Mouse (Mus musculus) left cerebral cortex, adult 8-10 months (tissue): ENCODE data around the gene Pigg. TPM values are rescaled to one million over a fixed set of nuclear protein-coding genes. Genes with fewer than 3 reads are reported as not detected.

Source experiments
- total RNA-seq, 4 experiments: library from RNA; stranded (reverse); gene quantifications; 2 replicates each; pipeline ENCODE4 v1.2.4; 2022

Pigg gene
- total RNA-seq, 4 experiments from 2014 or later, result 11.1 to 11.5 (median 11.3) TPM

Other genes with a start within 250 kb of the Pigg start
- gene Mtf2, start 246.9 kb upstream of the Pigg start, total RNA-seq, result 10 to 100 TPM; 54.6 to 62.5 (median 59.9) TPM
- 10 to 100 TPM; 22.3 to 25.2 (median 23.8) TPM for gene Tmed5, start 180.0 kb upstream of the Pigg start, total RNA-seq
- gene Ccdc18, start 179.7 kb upstream of the Pigg start, total RNA-seq, result 1 to 10 TPM in 3 of 4 experiments, under 1 TPM in 1; 1.00 to 1.6 (median 1.4) TPM
- 10 to 100 TPM; 30.5 to 32.4 (median 31.0) TPM for gene Dr1, start 43.7 kb upstream of the Pigg start, total RNA-seq
- gene Gm42517, start 55.3 kb downstream of the Pigg start, total RNA-seq, result 10 to 100 TPM; 48.4 to 55.0 (median 51.3) TPM
- under 1 TPM; 0.26 to 0.68 (median 0.38) TPM for gene Pde6b, start 75.8 kb downstream of the Pigg start, total RNA-seq
- gene Atp5k, start 121.8 kb downstream of the Pigg start, total RNA-seq, result 100 to 1,000 TPM; 110 to 288 (median 188) TPM
- gene Mfsd7a, start 136.3 kb downstream of the Pigg start, total RNA-seq, result 1 to 10 TPM in 3 of 4 experiments, under 1 TPM in 1; 0.81 to 1.4 (median 1.2) TPM
- 10 to 100 TPM; 36.7 to 41.7 (median 38.5) TPM for gene Pcgf3, start 148.6 kb downstream of the Pigg start, total RNA-seq
- gene Cplx1, start 237.4 kb downstream of the Pigg start, total RNA-seq, result 100 to 1,000 TPM; 724 to 785 (median 735) TPM